Mouse (Mus musculus) embryonic facial prominence, embryonic 14.5 days (tissue): Measurements from ENCODE around the gene Cyp4f40. TPM values are rescaled to one million over a fixed set of nuclear protein-coding genes. Genes with fewer than 3 reads are reported as not detected.
"Not testable (repeated sequence)": the region's sequence is repeated elsewhere in the genome, so short reads cannot be mapped to it uniquely, and the experiment has no call there.

Experiments
- ATAC-seq: fragments of 200-750 bp; cut with Nextera tagmentation; 2 replicates; pipeline ENCODE4 v1.8.0; 2017; ENCODE audit warnings: low read depth, moderate number of reproducible peaks, moderate TSS enrichment
- DNase-seq: peaks from one replicate; pipeline ENCODE4 v3.0.0-alpha.2; 2015; ENCODE audit warnings: low spot score
- H3K27ac ChIP-seq: fragments of 300-500 bp; sonication (generic); replicated peaks from 2 replicates; pipeline ENCODE4 v1.5.1; 2014; ENCODE audit warnings: low read depth, mild to moderate bottlenecking, low read length, moderate library complexity
- H3K27me3 ChIP-seq: fragments of 300-500 bp; sonication (generic); replicated peaks from 2 replicates; pipeline ENCODE4 v1.6.1; 2014; ENCODE audit warnings: low read length; ENCODE audit not compliant: control insufficient read depth, insufficient read depth
- H3K36me3 ChIP-seq: fragments of 300-500 bp; sonication (generic); 2 replicates; pipeline ENCODE4 v1.6.1; 2014; ENCODE audit warnings: low read length, mixed read lengths; ENCODE audit not compliant: control insufficient read depth, insufficient read depth
- H3K4me1 ChIP-seq: fragments of 300-500 bp; sonication (generic); 2 replicates; pipeline ENCODE4 v1.6.1; 2014; ENCODE audit warnings: antibody characterized with exemption, low read length; ENCODE audit not compliant: control insufficient read depth, insufficient read depth
- H3K4me2 ChIP-seq: fragments of 300-500 bp; sonication (generic); 2 replicates; pipeline ENCODE4 v1.6.1; 2014; ENCODE audit warnings: low read depth, mild to moderate bottlenecking, low read length, moderate library complexity, mixed read lengths
- H3K4me3 ChIP-seq: fragments of 300-500 bp; sonication (generic); 2 replicates; pipeline ENCODE4 v1.5.1; 2014; ENCODE audit warnings: low read depth, mild to moderate bottlenecking, low read length
- H3K9ac ChIP-seq: fragments of 300-500 bp; sonication (generic); 2 replicates; pipeline ENCODE4 v1.6.1; 2014; ENCODE audit warnings: low read depth, mild to moderate bottlenecking, low read length, moderate library complexity, mixed read lengths
- H3K9me3 ChIP-seq: fragments of 300-500 bp; sonication (generic); 2 replicates; pipeline ENCODE4 v1.6.1; 2016; ENCODE audit warnings: low read length; ENCODE audit not compliant: control insufficient read depth
- WGBS: fragments of 180-500 bp; shearing (Covaris S2); extraction: QIAGEN DNeasy Blood & Tissue Kit; methylation state at CpG from one replicate; pipeline ENCODE4 v1.1.7; 2014; 5-methylcytosine and 5-hydroxymethylcytosine counted together
- polyA plus RNA-seq: library from polyadenylated mRNA; unstranded; fragments of >200 nt; fragmentation: Nextera tagmentation; extraction: Ambion mirVana; gene quantifications from 2 replicates; pipeline ENCODE4 v1.2.1, GENCODE M21; 2014

Gene Cyp4f40
- not detected in 2 replicates for polyA plus RNA-seq

DNA sequence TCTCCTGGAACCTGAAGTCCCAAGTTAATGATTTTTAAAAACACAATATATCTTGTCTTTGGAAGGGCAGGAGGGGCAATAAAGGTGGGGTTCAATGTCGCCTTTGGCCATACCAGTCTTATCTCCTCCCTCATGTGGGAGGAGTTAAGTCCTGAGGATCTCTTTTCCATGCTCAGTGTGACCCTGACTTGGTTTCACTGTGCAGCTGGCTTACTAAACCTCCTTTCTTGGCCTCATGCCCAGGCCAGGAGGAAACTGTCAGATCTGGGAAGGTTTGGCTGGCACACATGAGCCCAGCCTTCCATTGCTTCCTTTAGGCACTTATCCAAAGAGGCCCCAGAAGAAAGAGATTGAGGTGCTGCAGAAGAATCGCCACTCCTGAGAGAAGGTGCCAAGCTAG lies at the start of gene Cyp4f40:
Cyp4f40 (plus strand) TSS at position 189 of the 400 bp plus-strand sequence.
- no peak within 1 kb of the TSS for H3K9ac ChIP-seq
- H3K4me1 ChIP-seq, result no peaks in the 10 kb centered on the region
- H3K36me3 ChIP-seq, result no peaks in the 10 kb centered on the region
- no peaks in the 10 kb centered on the region for H3K9me3 ChIP-seq
- ATAC-seq (no peak; the same call in 1 of the 2 replicates), DNase-seq (peak; percentile 75)
- H3K27me3 ChIP-seq, result no peaks in the 10 kb centered on the region
- H3K4me3 ChIP-seq, result no peak within 1 kb of the TSS
- no peak within 1 kb of the TSS for H3K27ac ChIP-seq
- no peak within 1 kb of the TSS for H3K4me2 ChIP-seq
- 54% methylated on average over 2 of the region's 2 CpGs for WGBS

DNA sequence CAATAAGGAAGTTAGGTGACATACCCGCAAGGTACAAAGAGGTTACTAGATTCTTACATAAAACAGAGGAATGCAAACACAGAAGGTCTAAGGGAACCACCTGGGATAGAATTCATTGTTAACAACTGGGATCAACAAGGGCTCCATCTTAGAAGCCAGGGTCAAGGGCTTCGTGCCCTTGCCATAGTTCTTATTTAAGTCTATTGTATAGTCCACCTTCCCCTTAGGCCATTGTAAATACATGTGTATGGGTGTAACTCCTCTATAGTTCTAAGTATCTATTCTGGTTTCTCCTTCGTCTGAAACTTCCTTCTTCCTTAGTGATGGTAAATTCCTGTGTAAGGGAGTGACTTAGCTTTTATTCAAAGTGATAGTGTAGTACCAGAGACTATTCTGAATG lies 48.5 kb upstream of the Cyp4f40 start:
- H3K4me2 ChIP-seq, H3K27ac ChIP-seq, H3K4me3 ChIP-seq, H3K4me1 ChIP-seq, H3K27me3 ChIP-seq, H3K36me3 ChIP-seq, DNase-seq, H3K9ac ChIP-seq, ATAC-seq, H3K9me3 ChIP-seq: not testable (repeated sequence)
- 85% methylated on average over 3 of the region's 3 CpGs for WGBS

DNA sequence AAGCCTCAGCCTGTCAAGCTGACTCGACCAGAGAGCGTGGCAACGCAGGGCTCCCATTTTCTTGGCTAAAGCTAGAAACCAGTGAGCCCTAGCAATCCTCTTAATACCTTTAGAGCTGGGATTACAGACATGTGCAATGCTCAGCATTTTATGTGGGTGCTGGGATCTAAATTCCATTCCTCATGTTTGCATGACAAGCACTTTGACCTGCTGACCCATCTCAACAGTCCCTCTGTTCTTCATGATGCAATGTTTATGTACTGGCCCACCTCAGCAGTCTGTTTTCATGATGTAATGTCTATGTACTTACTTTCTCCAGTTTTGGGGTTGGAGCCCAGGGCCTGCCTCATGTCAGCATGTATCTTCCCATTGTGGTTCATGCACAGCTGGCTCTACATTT lies 47.8 kb upstream of the Cyp4f40 start:
- Histone ChIP-seq H3K4me3 (no peak overlapping the region), H3K36me3 (no peaks in the 10 kb centered on the region), H3K4me2 (no peak overlapping the region), H3K27me3 (no peaks in the 10 kb centered on the region), H3K4me1 (no peaks in the 10 kb centered on the region), H3K9ac (no peak overlapping the region), H3K27ac (no peak overlapping the region), H3K9me3 (no peaks in the 10 kb centered on the region)
- ATAC-seq, result no peak
- no peak for DNase-seq
- WGBS, result 74% methylated on average over 3 of the region's 3 CpGs

DNA sequence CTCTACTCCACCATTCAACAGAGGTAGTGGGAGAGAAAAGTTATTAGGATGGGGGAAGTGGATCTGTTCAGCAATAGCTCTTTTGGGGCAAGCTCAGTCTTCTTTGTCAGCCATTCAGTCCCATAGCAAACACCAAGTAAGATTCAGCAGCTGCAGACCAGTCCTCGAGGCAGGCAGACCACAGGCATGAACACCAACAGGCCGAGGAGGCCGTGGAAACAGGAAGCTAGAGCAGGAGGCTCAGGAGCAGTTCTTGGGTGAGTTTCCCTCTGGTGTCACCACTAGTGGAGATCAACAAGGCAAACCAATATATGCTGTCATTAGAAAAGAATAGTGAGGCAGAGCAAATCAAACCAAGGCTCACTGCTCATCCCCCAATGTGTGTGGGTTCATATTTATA lies 46.3 kb upstream of the Cyp4f40 start:
- no peak overlapping the region for H3K27ac ChIP-seq
- no peak overlapping the region for H3K4me3 ChIP-seq
- no peaks in the 10 kb centered on the region for H3K36me3 ChIP-seq
- no peak for DNase-seq
- no peaks in the 10 kb centered on the region for H3K27me3 ChIP-seq
- H3K9me3 ChIP-seq, result no peaks in the 10 kb centered on the region
- H3K4me2 ChIP-seq, result no peak overlapping the region
- WGBS, result 70% methylated on average over 3 of the region's 3 CpGs
- H3K4me1 ChIP-seq, result no peaks in the 10 kb centered on the region
- no peak overlapping the region for H3K9ac ChIP-seq
- no peak for ATAC-seq

DNA sequence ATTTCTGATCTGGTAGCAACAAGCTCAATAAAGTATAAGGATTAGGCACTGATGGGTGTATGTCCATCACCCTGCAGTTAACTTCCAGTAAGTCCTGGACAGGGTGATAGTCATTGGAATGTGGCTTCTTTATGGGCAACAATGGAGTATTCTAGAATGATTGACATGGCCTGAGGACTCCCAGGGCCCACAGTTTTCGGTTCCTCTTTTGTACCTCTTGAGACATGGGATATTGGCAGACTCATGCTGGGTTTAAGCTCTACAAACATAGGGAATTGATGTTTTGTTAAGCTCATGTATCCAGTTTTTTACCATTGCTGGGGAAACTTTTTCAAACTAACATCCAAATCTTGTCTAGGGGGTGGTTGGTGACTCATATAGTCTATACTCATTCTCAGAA lies 41.4 kb upstream of the Cyp4f40 start:
- 0 out of 2 replicates have a peak, but pooled peaks cover 6% of the 10 kb centered on the region for H3K9me3 ChIP-seq
- 65% methylated on average over 1 of the region's 1 CpGs for WGBS

DNA sequence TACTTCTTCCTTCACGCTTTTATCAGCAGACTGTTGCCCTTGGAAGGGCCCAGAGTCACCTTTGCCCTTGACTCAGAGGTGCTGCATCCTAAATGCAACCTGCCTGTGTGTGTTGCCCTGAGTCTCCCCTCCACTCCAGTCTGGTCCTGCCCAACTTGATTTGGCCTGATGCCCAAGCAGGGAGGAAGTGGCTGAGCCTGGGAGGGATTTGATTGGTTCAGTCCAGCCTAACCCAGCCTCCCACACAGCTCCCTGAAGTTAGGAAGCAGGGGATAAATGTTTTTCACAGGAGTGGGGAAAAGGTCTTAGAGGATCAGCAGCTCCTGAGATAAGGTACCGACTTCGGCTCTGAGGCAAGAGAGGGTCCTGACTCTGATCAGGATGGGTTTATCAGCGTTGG lies 37.7 kb upstream of the Cyp4f40 start, which contains the start of gene Cyp4f37:
Cyp4f37 (plus strand) TSS at position 292 of the 400 bp plus-strand sequence.
- not testable (repeated sequence) for H3K9ac ChIP-seq, H3K36me3 ChIP-seq, H3K27me3 ChIP-seq, DNase-seq, H3K27ac ChIP-seq, H3K9me3 ChIP-seq, ATAC-seq, H3K4me3 ChIP-seq, H3K4me1 ChIP-seq, H3K4me2 ChIP-seq
- WGBS, result 69% methylated on average over 4 of the region's 4 CpGs

More for the DNA sequence above, 41.4 kb upstream of the Cyp4f40 start:
- DNase-seq, result no peak
- ATAC-seq, result no peak
- no peaks in the 10 kb centered on the region for H3K36me3 ChIP-seq
- no peak overlapping the region for H3K4me2 ChIP-seq
- no peak overlapping the region for H3K27ac ChIP-seq
- no peaks in the 10 kb centered on the region for H3K27me3 ChIP-seq
- H3K9ac ChIP-seq, result no peak overlapping the region
- no peak overlapping the region for H3K4me3 ChIP-seq
- no peaks in the 10 kb centered on the region for H3K4me1 ChIP-seq

DNA sequence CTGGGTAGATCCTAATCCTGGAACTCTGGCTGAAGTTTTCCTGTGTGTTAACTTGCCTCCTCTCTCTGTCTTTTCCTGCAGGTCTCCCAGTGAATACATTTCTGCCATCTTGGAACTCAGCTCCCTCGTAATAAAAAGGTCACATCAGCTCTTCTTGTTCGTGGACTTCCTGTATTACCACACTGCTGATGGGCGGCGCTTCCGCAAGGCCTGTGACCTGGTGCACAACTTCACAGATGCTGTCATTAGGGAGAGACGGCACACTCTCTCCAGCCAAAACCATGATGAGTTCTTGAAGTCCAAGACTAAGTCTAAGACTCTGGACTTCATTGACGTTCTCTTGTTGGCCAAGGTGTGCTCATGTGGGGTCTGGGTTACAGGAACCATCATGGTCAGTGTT lies 29.0 kb upstream of the Cyp4f40 start:
- not testable (repeated sequence) for H3K9me3 ChIP-seq, H3K9ac ChIP-seq, H3K4me1 ChIP-seq, ATAC-seq, DNase-seq, H3K27ac ChIP-seq, H3K4me2 ChIP-seq, H3K27me3 ChIP-seq, H3K36me3 ChIP-seq, H3K4me3 ChIP-seq
- WGBS, result 77% methylated on average over 7 of the region's 7 CpGs

DNA sequence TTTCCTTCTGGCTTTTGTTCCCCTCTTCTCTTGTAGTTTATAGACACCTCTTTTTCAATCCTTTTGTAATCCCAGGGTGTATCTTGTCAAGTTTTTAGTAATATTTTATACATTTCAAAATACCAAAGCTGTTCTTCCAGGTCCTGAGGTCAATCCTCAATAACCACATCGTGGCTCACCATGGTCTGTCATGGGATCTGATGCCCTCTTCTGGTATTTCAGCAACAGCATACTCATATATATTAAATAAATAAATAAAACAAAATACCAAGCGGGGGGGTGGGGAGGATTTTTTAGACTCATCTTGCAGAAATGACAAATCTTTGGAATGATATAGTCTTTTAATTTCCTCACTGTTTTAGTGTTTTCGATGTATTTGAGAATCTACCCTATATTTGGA lies 26.8 kb upstream of the Cyp4f40 start:
- H3K4me1 ChIP-seq, result no peaks in the 10 kb centered on the region
- DNase-seq (no peak), ATAC-seq (no peak)
- H3K9me3 ChIP-seq, result no peaks in the 10 kb centered on the region
- no peaks in the 10 kb centered on the region for H3K36me3 ChIP-seq
- no peak overlapping the region for H3K9ac ChIP-seq
- no peak overlapping the region for H3K4me2 ChIP-seq
- no peak overlapping the region for H3K27ac ChIP-seq
- H3K27me3 ChIP-seq, result no peaks in the 10 kb centered on the region
- 69% methylated on average over 3 of the region's 3 CpGs for WGBS
- H3K4me3 ChIP-seq, result no peak overlapping the region

DNA sequence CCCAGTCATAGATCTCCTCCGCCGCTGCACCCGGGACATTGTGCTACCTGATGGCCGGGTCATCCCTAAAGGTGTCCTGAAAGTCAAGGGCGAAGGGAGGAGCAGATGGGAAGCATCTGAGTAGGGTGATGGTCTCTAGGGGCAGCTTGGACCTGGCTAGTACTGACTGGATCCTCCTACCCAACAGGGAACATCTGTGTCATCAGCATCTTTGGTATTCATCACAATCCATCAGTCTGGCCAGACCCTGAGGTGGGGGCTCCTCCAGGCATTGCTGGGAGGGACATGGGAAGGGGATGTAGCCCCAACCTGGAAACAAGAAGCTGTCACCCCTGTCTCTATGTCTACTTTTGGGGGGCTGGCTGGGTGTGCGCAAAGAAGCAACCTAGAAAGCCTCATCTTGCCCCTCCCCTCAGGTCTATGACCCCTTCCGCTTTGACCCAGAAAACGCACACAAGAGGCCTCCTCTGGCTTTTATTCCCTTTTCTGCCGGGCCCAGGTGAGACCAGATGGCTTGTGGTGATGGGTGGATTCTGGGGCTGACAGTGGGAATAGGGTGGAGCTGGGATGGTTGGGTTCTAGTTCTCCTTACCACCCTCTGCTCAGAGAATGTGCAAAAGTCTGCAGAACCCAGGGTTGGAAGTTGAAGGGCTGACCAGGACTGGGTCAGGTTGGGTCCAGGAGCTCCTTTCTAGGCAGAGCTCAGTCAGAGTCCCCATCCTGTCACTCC lies 24.3 kb upstream of the Cyp4f40 start:
- not testable (repeated sequence) for ATAC-seq
- 91% methylated on average over 8 of the region's 9 CpGs for WGBS
- peak overlapping the region; percentile 66; the same call in 1 of the 2 replicates for H3K9ac ChIP-seq

More for the DNA sequence above, 24.3 kb upstream of the Cyp4f40 start:
- H3K27me3 ChIP-seq, H3K4me1 ChIP-seq, H3K36me3 ChIP-seq, H3K9me3 ChIP-seq, H3K27ac ChIP-seq, DNase-seq: not testable (repeated sequence)
- Histone ChIP-seq H3K4me2 (peak overlapping the region; percentile 66), H3K4me3 (peak overlapping the region; percentile 35)
